Mouse (Mus musculus): Measurements from ENCODE around the gene Cort. TPM values are rescaled to one million over a fixed set of nuclear protein-coding genes. Genes with fewer than 3 reads are reported as not detected.

The Cort gene
- total and polyA plus RNA-seq, 2 experiments from 2014 or later: not detected

DNA sequence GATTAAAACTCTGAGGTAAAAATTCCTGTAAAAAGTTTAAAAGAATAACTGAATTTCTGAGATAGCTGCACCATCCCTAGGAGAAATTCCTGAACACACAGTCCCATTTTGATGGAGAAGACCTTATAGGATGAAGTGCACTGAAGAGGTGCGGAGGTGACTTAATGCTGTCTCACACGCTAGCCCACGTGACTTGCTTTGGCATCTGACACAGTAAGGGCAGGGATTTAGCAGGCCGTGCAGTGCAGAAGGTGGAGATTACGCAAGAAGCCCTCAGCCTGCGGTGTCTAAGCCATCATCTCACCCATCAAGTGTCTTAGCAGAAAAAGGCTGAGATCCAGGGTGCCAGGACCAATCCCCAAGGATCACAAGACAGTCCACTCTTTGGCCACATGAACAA lies 34.6 kb upstream of the Cort start:
- Histone ChIP-seq H3K36me3 (replicated peaks; ENCODE audit: control insufficient read depth, insufficient read depth, low read length) (peaks cover 76% of the 10 kb centered on the region), H3K4me3 (ENCODE audit: low read depth, low read length) (no peak overlapping the region), H3K9me3 (replicated peaks; ENCODE audit: control insufficient read depth, low read length) (no peaks in the 10 kb centered on the region), H3K27ac (ENCODE audit: low read depth) (no peak overlapping the region), H3K4me1 (ENCODE audit: control insufficient read depth, insufficient read depth) (no peaks in the 10 kb centered on the region; the same call in 1 of the 2 replicates), H3K27me3 (ENCODE audit: control insufficient read depth, insufficient read depth, low read length) (no peaks in the 10 kb centered on the region), H3K4me2 (ENCODE audit: low read depth, low read length) (no peak overlapping the region), H3K9ac (replicated peaks; ENCODE audit: low read depth, low read length) (no peak overlapping the region)
- DNase-seq (ENCODE audit: low spot score) (no peak), ATAC-seq (ENCODE audit: insufficient read depth, low read depth) (no peak)
- 91% methylated on average over 6 of the region's 6 CpGs for WGBS
- TF ChIP-seq EP300 (IDR thresholded peaks at IDR 0.05; ENCODE audit: low read depth): no peak
- no peak for TF ChIP-seq CTCF (IDR thresholded peaks at IDR 0.05; ENCODE audit: low read depth)

DNA sequence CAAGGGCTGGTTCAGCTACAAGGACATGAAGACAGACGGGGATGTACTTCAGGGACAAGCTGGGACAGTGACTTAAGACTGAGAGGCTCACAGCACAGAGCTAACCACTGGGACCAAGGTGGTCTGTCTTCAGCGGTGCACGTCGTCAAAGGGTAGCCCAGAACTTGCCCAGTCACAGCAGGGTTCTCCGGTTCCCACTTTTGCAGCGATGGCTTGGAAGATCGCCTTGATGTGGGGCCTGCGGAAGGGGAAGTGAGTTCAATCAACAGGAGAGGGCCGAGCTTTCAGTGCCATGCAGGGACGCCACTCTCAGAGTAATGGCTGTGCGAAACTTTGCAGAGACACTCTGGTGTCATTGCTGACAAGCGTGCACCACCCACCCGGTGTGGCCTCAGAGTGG lies 33.3 kb upstream of the Cort start:
- Histone ChIP-seq H3K9me3 (replicated peaks; ENCODE audit: control insufficient read depth, low read length) (no peaks in the 10 kb centered on the region), H3K27me3 (ENCODE audit: control insufficient read depth, insufficient read depth, low read length) (no peaks in the 10 kb centered on the region), H3K9ac (replicated peaks; ENCODE audit: low read depth, low read length) (no peak overlapping the region), H3K4me2 (ENCODE audit: low read depth, low read length) (no peak overlapping the region), H3K4me3 (ENCODE audit: low read depth, low read length) (no peak overlapping the region), H3K27ac (ENCODE audit: low read depth) (no peak overlapping the region), H3K36me3 (replicated peaks; ENCODE audit: control insufficient read depth, insufficient read depth, low read length) (peaks cover 89% of the 10 kb centered on the region), H3K4me1 (ENCODE audit: control insufficient read depth, insufficient read depth) (no peaks in the 10 kb centered on the region)
- WGBS: 82% methylated on average over 13 of the region's 13 CpGs
- no peak for TF ChIP-seq CTCF (IDR thresholded peaks at IDR 0.05; ENCODE audit: low read depth)
- TF ChIP-seq EP300 (IDR thresholded peaks at IDR 0.05; ENCODE audit: low read depth): no peak
- DNase-seq (ENCODE audit: low spot score) (no peak), ATAC-seq (ENCODE audit: insufficient read depth, low read depth) (no peak)

DNA sequence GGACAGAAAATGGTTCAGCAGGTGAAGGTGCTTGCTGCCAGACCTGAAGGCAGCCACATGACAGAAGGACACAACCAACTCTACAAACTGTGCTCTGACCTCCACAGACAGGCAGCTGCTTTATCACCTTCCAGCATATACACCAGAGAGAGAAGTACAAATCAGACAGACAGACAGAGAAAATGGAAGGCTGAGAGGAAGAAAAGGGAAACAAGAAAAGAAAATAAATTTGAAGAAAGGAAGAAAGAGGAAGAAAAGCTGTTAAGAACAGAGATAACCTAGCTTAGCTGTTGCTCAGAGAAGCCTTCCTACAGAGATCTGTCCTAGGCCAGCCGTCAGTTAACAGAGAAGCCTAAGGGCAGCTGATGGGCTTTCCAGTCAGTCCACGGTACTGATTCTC lies 32.6 kb upstream of the Cort start:
- Histone ChIP-seq H3K4me3 (ENCODE audit: low read depth, low read length) (no peak overlapping the region), H3K4me2 (ENCODE audit: low read depth, low read length) (no peak overlapping the region), H3K27me3 (ENCODE audit: control insufficient read depth, insufficient read depth, low read length) (no peaks in the 10 kb centered on the region), H3K9me3 (replicated peaks; ENCODE audit: control insufficient read depth, low read length) (no peaks in the 10 kb centered on the region), H3K27ac (ENCODE audit: low read depth) (no peak overlapping the region), H3K9ac (replicated peaks; ENCODE audit: low read depth, low read length) (no peak overlapping the region), H3K4me1 (ENCODE audit: control insufficient read depth, insufficient read depth) (no peaks in the 10 kb centered on the region), H3K36me3 (replicated peaks; ENCODE audit: control insufficient read depth, insufficient read depth, low read length) (peaks cover 96% of the 10 kb centered on the region)
- DNase-seq (ENCODE audit: low spot score) (no peak), ATAC-seq (ENCODE audit: insufficient read depth, low read depth) (no peak)
- WGBS: 81% methylated on average over 2 of the region's 2 CpGs
- TF ChIP-seq EP300 (IDR thresholded peaks at IDR 0.05; ENCODE audit: low read depth): no peak
- no peak for TF ChIP-seq CTCF (IDR thresholded peaks at IDR 0.05; ENCODE audit: low read depth)

DNA sequence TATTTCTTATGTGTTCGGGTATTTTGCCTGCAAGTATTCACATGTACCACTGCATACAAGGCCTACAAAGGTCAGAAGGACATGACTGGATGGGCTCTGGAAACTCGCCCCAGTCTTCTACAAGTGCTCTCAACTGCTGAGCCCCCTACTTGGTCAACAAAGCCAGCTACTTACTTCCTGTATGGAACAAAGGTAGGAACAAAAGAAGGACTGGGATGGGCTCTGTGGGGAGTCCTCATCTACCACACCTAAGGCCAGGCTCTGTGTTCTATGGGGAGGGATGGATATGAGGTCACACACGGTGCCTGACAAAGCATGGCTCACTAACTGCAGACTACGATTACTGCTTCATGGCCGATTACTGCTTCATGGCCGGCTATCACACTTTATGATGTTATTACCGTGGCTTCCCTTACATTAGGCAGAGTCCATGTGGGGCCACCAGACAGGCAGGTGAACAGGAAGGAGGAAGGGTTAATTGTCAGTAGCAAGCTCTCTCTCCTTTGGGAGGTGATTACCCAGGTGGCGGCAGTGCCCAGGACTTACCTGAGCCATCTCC lies 30.9 kb upstream of the Cort start:
- TF ChIP-seq CTCF (IDR thresholded peaks at IDR 0.05; ENCODE audit: low read depth) (no peak), EP300 (IDR thresholded peaks at IDR 0.05; ENCODE audit: low read depth) (no peak)
- ATAC-seq (ENCODE audit: insufficient read depth, low read depth): no peak
- Histone ChIP-seq H3K9me3 (replicated peaks; ENCODE audit: control insufficient read depth, low read length) (no peaks in the 10 kb centered on the region), H3K4me2 (ENCODE audit: low read depth, low read length) (no peak overlapping the region), H3K9ac (replicated peaks; ENCODE audit: low read depth, low read length) (no peak overlapping the region), H3K27me3 (ENCODE audit: control insufficient read depth, insufficient read depth, low read length) (no peaks in the 10 kb centered on the region), H3K4me1 (ENCODE audit: control insufficient read depth, insufficient read depth) (no peaks in the 10 kb centered on the region), H3K36me3 (replicated peaks; ENCODE audit: control insufficient read depth, insufficient read depth, low read length) (peaks cover 97% of the 10 kb centered on the region), H3K4me3 (ENCODE audit: low read depth, low read length) (no peak overlapping the region), H3K27ac (ENCODE audit: low read depth) (no peak overlapping the region)
- DNase-seq (ENCODE audit: low spot score): no peak
- 90% methylated on average over 8 of the region's 8 CpGs for WGBS

DNA sequence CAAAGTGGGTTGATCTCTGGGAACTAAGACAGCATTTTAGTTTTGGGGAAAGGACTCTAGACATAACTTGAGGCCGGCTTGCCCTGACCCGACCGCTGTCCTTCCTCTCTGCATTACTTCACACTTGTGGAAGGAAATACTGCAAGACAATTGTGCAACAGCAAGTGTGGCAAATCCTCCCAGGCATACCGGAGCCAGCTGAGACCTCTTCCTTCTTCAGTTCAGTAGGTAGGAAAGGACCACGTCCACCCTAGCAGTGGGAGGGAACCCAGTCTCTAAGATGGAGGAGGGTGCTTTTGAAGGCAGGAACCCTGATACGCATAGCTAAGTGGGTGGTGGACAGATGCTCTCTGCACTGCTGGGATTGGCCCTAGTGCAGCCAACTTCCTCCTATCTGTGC lies 29.1 kb upstream of the Cort start:
- WGBS: 96% methylated on average over 6 of the region's 6 CpGs

DNA sequence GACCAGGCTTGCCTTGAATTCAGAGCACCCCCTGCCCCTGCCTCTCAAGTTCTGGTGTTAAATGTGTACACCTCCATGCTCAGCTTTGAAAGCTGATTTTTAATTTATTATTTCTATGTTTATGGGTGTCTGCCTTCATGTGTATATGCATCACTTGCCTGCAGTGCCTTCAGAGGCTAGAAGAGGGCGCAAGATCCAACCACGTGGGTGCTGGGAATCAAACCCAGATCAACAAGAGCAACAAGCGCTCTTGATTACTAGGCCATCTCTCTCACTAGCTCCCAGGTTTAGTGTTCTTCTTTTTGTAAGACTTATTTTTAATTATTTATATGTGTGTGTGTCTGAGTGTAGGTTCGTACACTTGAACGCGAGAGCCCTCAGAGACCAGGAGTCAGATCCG lies 28.3 kb upstream of the Cort start:
- Histone ChIP-seq H3K4me1 (ENCODE audit: control insufficient read depth, insufficient read depth) (no peaks in the 10 kb centered on the region), H3K4me2 (ENCODE audit: low read depth, low read length) (no peak overlapping the region), H3K9ac (replicated peaks; ENCODE audit: low read depth, low read length) (no peak overlapping the region), H3K36me3 (replicated peaks; ENCODE audit: control insufficient read depth, insufficient read depth, low read length) (peaks cover 99% of the 10 kb centered on the region), H3K27ac (ENCODE audit: low read depth) (no peak overlapping the region), H3K9me3 (replicated peaks; ENCODE audit: control insufficient read depth, low read length) (no peaks in the 10 kb centered on the region), H3K4me3 (ENCODE audit: low read depth, low read length) (no peak overlapping the region), H3K27me3 (ENCODE audit: control insufficient read depth, insufficient read depth, low read length) (no peaks in the 10 kb centered on the region)
- DNase-seq (ENCODE audit: low spot score) (no peak), ATAC-seq (ENCODE audit: insufficient read depth, low read depth) (no peak)
- WGBS: 96% methylated on average over 7 of the region's 7 CpGs
- TF ChIP-seq EP300 (IDR thresholded peaks at IDR 0.05; ENCODE audit: low read depth): no peak
- TF ChIP-seq CTCF (IDR thresholded peaks at IDR 0.05; ENCODE audit: low read depth): no peak

More for the DNA sequence above, 29.1 kb upstream of the Cort start:
- Histone ChIP-seq H3K9ac (replicated peaks; ENCODE audit: low read depth, low read length) (no peak overlapping the region), H3K4me1 (ENCODE audit: control insufficient read depth, insufficient read depth) (no peaks in the 10 kb centered on the region), H3K27me3 (ENCODE audit: control insufficient read depth, insufficient read depth, low read length) (no peaks in the 10 kb centered on the region), H3K27ac (ENCODE audit: low read depth) (no peak overlapping the region), H3K4me3 (ENCODE audit: low read depth, low read length) (no peak overlapping the region), H3K36me3 (replicated peaks; ENCODE audit: control insufficient read depth, insufficient read depth, low read length) (peaks cover 98% of the 10 kb centered on the region), H3K4me2 (ENCODE audit: low read depth, low read length) (no peak overlapping the region), H3K9me3 (replicated peaks; ENCODE audit: control insufficient read depth, low read length) (no peaks in the 10 kb centered on the region)
- DNase-seq (ENCODE audit: low spot score) (no peak), ATAC-seq (ENCODE audit: insufficient read depth, low read depth) (no peak)
- TF ChIP-seq CTCF (IDR thresholded peaks at IDR 0.05; ENCODE audit: low read depth): no peak
- no peak for TF ChIP-seq EP300 (IDR thresholded peaks at IDR 0.05; ENCODE audit: low read depth)
